11 mouse cellular contexts compared by ENCODE assay signal in genomic region chr19:42755148-42755870, GRCm38 (mm10). TPM values are rescaled to one million over a fixed set of nuclear protein-coding genes. Genes with fewer than 3 reads are reported as not detected.
DNase-seq lines count a peak whose midpoint lies in the region; ATAC-seq and TF ChIP-seq lines count a peak whose summit lies in the region.
"Had no signal": no experiment of that assay in that cellular context is flagged by ENCODE, and none has a peak within 500 bp of the region (broad histone marks: within the 10 kb centered on the region; RNA-seq: fewer than 3 reads in every experiment).

No protein-coding gene starts in this region.

- 55% methylated on average over 15 of the region's 15 CpGs for whole genome bisulfite sequencing in kidney, embryonic 16.5 days
- WGBS in heart, embryonic 11.5 days (ENCODE audit: insufficient replicate concordance): 65% methylated on average over 15 of the region's 15 CpGs
- 43% methylated on average over 15 of the region's 15 CpGs for WGBS in lung, adult 2 months

- H3K36me3 ChIP-seq in kidney, embryonic 16.5 days (ENCODE audit: insufficient read depth, low read length): no peaks in the 10 kb centered on the region
- no peaks in the 10 kb centered on the region for H3K36me3 ChIP-seq in heart, embryonic 11.5 days (ENCODE audit: control insufficient read depth, insufficient read depth, low read length)
- H3K36me3 ChIP-seq: embryonic facial prominence, embryonic 13.5 days; limb, embryonic 13.5 days had no signal

- H3K27me3 ChIP-seq in kidney, embryonic 16.5 days (ENCODE audit: insufficient read depth, low read length): no peaks in the 10 kb centered on the region
- no peaks in the 10 kb centered on the region for H3K27me3 ChIP-seq in heart, embryonic 11.5 days (ENCODE audit: control insufficient read depth, insufficient read depth, low read length)
- H3K27me3 ChIP-seq: embryonic facial prominence, embryonic 13.5 days; limb, embryonic 13.5 days had no signal

- H3K27ac ChIP-seq in kidney, embryonic 16.5 days (ENCODE audit: low read length): no peak overlapping the region
- 0 out of 2 replicates have a peak overlapping the region, but pooled peaks have one; percentile 10 for H3K27ac ChIP-seq in heart, embryonic 11.5 days (ENCODE audit: low read depth, low read length)
- H3K27ac ChIP-seq: embryonic facial prominence, embryonic 13.5 days; limb, embryonic 13.5 days had no signal

- no peak for TF ChIP-seq CTCF in lung, adult 2 months (IDR thresholded peaks at IDR 0.05; ENCODE audit: insufficient read depth, low read length)

- H3K4me3 ChIP-seq in kidney, embryonic 16.5 days (ENCODE audit: low read length): no peak overlapping the region
- H3K4me3 ChIP-seq in heart, embryonic 11.5 days (ENCODE audit: low read depth, low read length): no peak overlapping the region
- H3K4me3 ChIP-seq in lung, adult 2 months (replicated peaks; ENCODE audit: extremely low read depth, low read depth, low read length): no peak overlapping the region
- H3K4me3 ChIP-seq: embryonic facial prominence, embryonic 13.5 days; limb, embryonic 13.5 days had no signal

- H3K4me1 ChIP-seq in kidney, embryonic 16.5 days (ENCODE audit: insufficient read depth, low read length): peaks cover 43% of the 10 kb centered on the region
- H3K4me1 ChIP-seq in heart, embryonic 11.5 days (ENCODE audit: control insufficient read depth, insufficient read depth, low read length): peaks cover 23% of the 10 kb centered on the region
- peaks cover 12% of the 10 kb centered on the region for H3K4me1 ChIP-seq in lung, adult 2 months (ENCODE audit: control insufficient read depth, insufficient read depth, low read length)

- no peak overlapping the region for H3K4me2 ChIP-seq in kidney, embryonic 16.5 days (replicated peaks; ENCODE audit: low read depth, low read length)
- no peak overlapping the region for H3K4me2 ChIP-seq in heart, embryonic 11.5 days
- H3K4me2 ChIP-seq: embryonic facial prominence, embryonic 13.5 days; limb, embryonic 13.5 days had no signal

- ATAC-seq in kidney, embryonic 16.5 days (ENCODE audit: low FRiP score, low TSS enrichment): no peak
- no peak for ATAC-seq in heart, embryonic 11.5 days (replicated peaks; ENCODE audit: insufficient number of reproducible peaks, low FRiP score, low TSS enrichment)
- no peak for ATAC-seq in erythroblast, adult 5-6 weeks (replicated peaks; ENCODE audit: low FRiP score, poor library complexity, severe bottlenecking)
- ATAC-seq: midbrain, embryonic 16.5 days had no signal

- H3K9ac ChIP-seq in kidney, embryonic 16.5 days (replicated peaks; ENCODE audit: low read length): no peak overlapping the region
- no peak overlapping the region for H3K9ac ChIP-seq in heart, embryonic 11.5 days (ENCODE audit: low read depth, low read length)
- H3K9ac ChIP-seq: embryonic facial prominence, embryonic 13.5 days; limb, embryonic 13.5 days had no signal

- H3K9me3 ChIP-seq in kidney, embryonic 16.5 days (ENCODE audit: low read length): no peaks in the 10 kb centered on the region
- no peaks in the 10 kb centered on the region for H3K9me3 ChIP-seq in heart, embryonic 11.5 days (replicated peaks; ENCODE audit: control insufficient read depth, low read length)
- H3K9me3 ChIP-seq: embryonic facial prominence, embryonic 13.5 days; limb, embryonic 13.5 days had no signal

- DNase-seq in kidney, adult 11 months: peak; percentile 70
- DNase-seq in adrenal gland, postnatal 14 days: peak; percentile 75
- peak; percentile 17 for DNase-seq in lung, adult 2 months
- DNase-seq in thymus, postnatal 36 days: no peak

- TF ChIP-seq POLR2A in lung, adult 2 months (IDR thresholded peaks at IDR 0.05; ENCODE audit: borderline replicate concordance, extremely low read depth, low read depth, low read length): no peak

RNA-seq across cellular contexts. Expression of gene Pyroxd2, which starts 2.7 kb away (rescaled TPM):
- polyA plus RNA-seq in kidney, embryonic 16.5 days (2015; fragmentation: Nextera tagmentation; extraction: Ambion mirVana): 9.7 and 9.9 TPM in 2 replicates
- 18.5 and 19.8 TPM in 2 replicates for total RNA-seq in adrenal gland, postnatal 14 days (2021)
- 2.3 TPM in 2 replicates for polyA plus RNA-seq in heart, embryonic 11.5 days (2014; fragmentation: Nextera tagmentation; extraction: Ambion mirVana)
- 5.0 and 5.4 TPM in 2 replicates for polyA plus RNA-seq in lung, adult 2 months (2012; rRNA removed)
- total RNA-seq in erythroblast, adult 5-6 weeks (2015; ENCODE audit: low replicate concordance): 1.9 TPM in 1 of 2 replicates, not detected in the other
- 0.17 and 1.5 TPM in 2 replicates for total RNA-seq in erythroblast, adult 5-6 weeks (2017; ENCODE audit: low replicate concordance)
- total RNA-seq: ES-E14 had no signal

RNA-seq across cellular contexts. Expression of gene Hps1, which starts 24.5 kb away (rescaled TPM):
- 16.8 and 16.9 TPM in 2 replicates for polyA plus RNA-seq in kidney, embryonic 16.5 days (2015; fragmentation: Nextera tagmentation; extraction: Ambion mirVana)
- total RNA-seq in adrenal gland, postnatal 14 days (2021): 18.9 and 19.8 TPM in 2 replicates
- polyA plus RNA-seq in heart, embryonic 11.5 days (2014; fragmentation: Nextera tagmentation; extraction: Ambion mirVana): 8.1 and 8.2 TPM in 2 replicates
- polyA plus RNA-seq in lung, adult 2 months (2012; rRNA removed): 16.6 and 18.9 TPM in 2 replicates
- 1.2 and 4.8 TPM in 2 replicates for total RNA-seq in erythroblast, adult 5-6 weeks (2015; ENCODE audit: low replicate concordance)
- 2.8 and 19.8 TPM in 2 replicates for total RNA-seq in erythroblast, adult 5-6 weeks (2017; ENCODE audit: low replicate concordance)

Comparison
In these comparisons a context has a peak if more than half of its experiments do, and no peak if none do; other contexts are left out.
1. DNase-seq: peak in kidney, adult 11 months (single experiment), adrenal gland, postnatal 14 days (single experiment) and lung, adult 2 months (single experiment); none in thymus, postnatal 36 days (0 of 2).